Mouse (Mus musculus) embryonic fibroblast, embryonic 13.5 days (primary cell): ENCODE results near the gene Syn2.

Experiments
- CTCF ChIP-seq: IDR thresholded peaks from 2 replicates; pipeline ENCODE4 v1.5.1; 2011; ENCODE audit warnings: mild to moderate bottlenecking, control low read depth, low read length, moderate library complexity, borderline replicate concordance; ENCODE audit not compliant: insufficient read depth
- POLR2A ChIP-seq: IDR thresholded peaks from 2 replicates; pipeline ENCODE4 v1.6.1; 2011; ENCODE audit warnings: low read depth, mild to moderate bottlenecking, control low read depth, low read length, moderate library complexity

DNA sequence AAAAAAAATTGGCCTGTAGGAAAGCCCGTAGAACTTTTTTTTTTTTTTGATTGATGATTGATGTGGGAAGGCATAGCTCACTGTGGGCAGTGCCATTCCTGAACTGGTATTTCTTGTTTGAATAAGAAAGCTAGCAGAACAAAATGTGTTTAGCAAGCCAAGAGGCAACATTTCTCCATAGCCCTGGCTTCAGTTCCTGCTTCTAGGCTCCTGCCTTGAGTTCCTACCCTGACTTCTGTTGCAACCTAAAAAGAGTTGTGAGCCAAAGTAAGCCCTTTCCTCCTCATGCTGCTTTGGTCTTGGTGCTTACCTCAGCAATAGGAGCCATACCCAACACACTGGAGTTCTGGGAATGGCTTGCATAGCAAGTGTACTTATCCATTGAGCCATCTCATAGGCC, 23.3 kb upstream of the Syn2 start:
- TF ChIP-seq POLR2A = no peak
- TF ChIP-seq CTCF = no peak
